Mouse (Mus musculus) intestine, embryonic 14.5 days (tissue): ENCODE data around the gene Cnnm2. TPM values are rescaled to one million over a fixed set of nuclear protein-coding genes. Genes with fewer than 3 reads are reported as not detected.

Experiments
- ATAC-seq: fragments of 200-750 bp; cut with Nextera tagmentation; replicated peaks from 2 replicates; pipeline ENCODE4 v1.8.0; 2017; ENCODE audit warnings: low read depth, moderate number of reproducible peaks, moderate TSS enrichment, moderate library complexity; ENCODE audit not compliant: low FRiP score, low TSS enrichment
- DNase-seq: peaks from one replicate; pipeline ENCODE4 v3.0.0-alpha.2; 2018; ENCODE audit warnings: low spot score
- H3K27ac ChIP-seq: fragments of 300-500 bp; sonication (generic); 2 replicates; pipeline ENCODE4 v1.5.1; 2014; ENCODE audit warnings: low read depth, mild to moderate bottlenecking, control low read depth
- H3K27me3 ChIP-seq: fragments of 300-500 bp; sonication (generic); replicated peaks from 2 replicates; pipeline ENCODE4 v1.6.1; 2014; ENCODE audit warnings: low read length, control low read depth; ENCODE audit not compliant: control insufficient read depth, insufficient read depth
- H3K36me3 ChIP-seq: fragments of 300-500 bp; sonication (generic); 2 replicates; pipeline ENCODE4 v1.6.1; 2014; ENCODE audit warnings: low read length, control low read depth; ENCODE audit not compliant: control insufficient read depth, insufficient read depth
- H3K4me1 ChIP-seq: fragments of 300-500 bp; sonication (generic); replicated peaks from 2 replicates; pipeline ENCODE4 v1.6.1; 2014; ENCODE audit warnings: low read length, control low read depth, mixed read lengths; ENCODE audit not compliant: control insufficient read depth, insufficient read depth
- H3K4me2 ChIP-seq: fragments of 300-500 bp; sonication (generic); 2 replicates; pipeline ENCODE4 v1.6.1; 2014; ENCODE audit warnings: low read length
- H3K4me3 ChIP-seq: fragments of 300-500 bp; sonication (generic); 2 replicates; pipeline ENCODE4 v1.5.1; 2014; ENCODE audit warnings: low read depth, low read length, control low read depth, mixed read lengths
- H3K9ac ChIP-seq: fragments of 300-500 bp; sonication (generic); 2 replicates; pipeline ENCODE4 v1.6.1; 2014; ENCODE audit warnings: mild to moderate bottlenecking, low read length
- H3K9me3 ChIP-seq: fragments of 300-500 bp; sonication (generic); 2 replicates; pipeline ENCODE4 v1.6.1; 2016; ENCODE audit warnings: low read length, control low read depth; ENCODE audit not compliant: control insufficient read depth
- WGBS: fragments of 180-500 bp; shearing (Covaris S2); extraction: QIAGEN DNeasy Blood & Tissue Kit; methylation state at CpG from one replicate; pipeline ENCODE4 v1.1.7; 2014; 5-methylcytosine and 5-hydroxymethylcytosine counted together
- polyA plus RNA-seq: library from polyadenylated mRNA; unstranded; fragments of >200 nt; fragmentation: Nextera tagmentation; extraction: Ambion mirVana; gene quantifications from 2 replicates; pipeline ENCODE4 v1.2.1, GENCODE M21; 2014

The Cnnm2 gene
- 1.9 and 2.2 TPM in 2 replicates for polyA plus RNA-seq

DNA sequence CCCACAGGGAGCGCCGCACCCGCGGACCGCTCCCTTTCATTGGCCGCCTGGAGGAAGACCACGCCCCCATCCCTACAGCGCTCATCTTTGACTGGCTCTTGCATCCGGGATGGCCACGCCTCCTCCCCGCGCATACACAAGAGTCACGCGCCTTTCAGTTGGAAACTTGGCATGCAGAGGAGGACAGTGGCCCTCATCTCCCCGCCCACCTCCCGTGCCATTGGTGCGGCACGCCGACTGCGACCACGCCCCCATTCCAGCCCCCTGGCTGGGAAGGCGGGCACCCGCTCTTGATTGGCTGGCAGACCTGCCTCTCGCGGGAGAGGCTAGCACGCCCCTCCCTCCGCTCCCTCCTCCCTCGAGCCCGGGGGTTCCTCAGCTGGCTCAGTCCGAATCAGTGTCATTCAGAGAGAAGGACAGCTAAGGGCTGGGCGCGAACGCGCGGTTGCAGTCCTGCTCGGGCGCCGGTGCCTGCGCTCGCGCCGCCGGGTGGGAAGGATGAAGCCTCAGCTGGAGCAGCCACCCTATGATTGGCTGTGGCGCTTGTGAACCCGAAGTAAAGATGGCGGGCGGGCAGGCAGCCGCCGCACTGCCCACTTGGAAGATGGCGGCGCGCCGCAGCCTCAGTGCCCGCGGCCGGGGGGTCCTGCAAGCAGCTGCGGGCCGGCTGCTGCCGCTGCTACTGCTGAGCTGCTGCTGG, at the start of gene Cnnm2:
Gene Cnnm2 (plus strand): TSS at position 350 of the 700 bp plus-strand sequence.
- H3K4me3 ChIP-seq = peak within 1 kb of the TSS; percentile 96
- DNase-seq (peak; percentile 99), ATAC-seq (peak; percentile 95)
- peak within 1 kb of the TSS; percentile 63 for H3K9ac ChIP-seq
- peaks cover 22% of the 10 kb centered on the region; the same call in 1 of the 2 replicates for H3K27me3 ChIP-seq
- WGBS = under 1% methylated on average over 59 of the region's 59 CpGs
- no peaks in the 10 kb centered on the region for H3K36me3 ChIP-seq
- H3K27ac ChIP-seq = peak within 1 kb of the TSS; percentile 33; the same call in 1 of the 2 replicates
- peaks cover 9% of the 10 kb centered on the region for H3K4me1 ChIP-seq
- peak within 1 kb of the TSS; percentile 86 for H3K4me2 ChIP-seq
- no peaks in the 10 kb centered on the region for H3K9me3 ChIP-seq

DNA sequence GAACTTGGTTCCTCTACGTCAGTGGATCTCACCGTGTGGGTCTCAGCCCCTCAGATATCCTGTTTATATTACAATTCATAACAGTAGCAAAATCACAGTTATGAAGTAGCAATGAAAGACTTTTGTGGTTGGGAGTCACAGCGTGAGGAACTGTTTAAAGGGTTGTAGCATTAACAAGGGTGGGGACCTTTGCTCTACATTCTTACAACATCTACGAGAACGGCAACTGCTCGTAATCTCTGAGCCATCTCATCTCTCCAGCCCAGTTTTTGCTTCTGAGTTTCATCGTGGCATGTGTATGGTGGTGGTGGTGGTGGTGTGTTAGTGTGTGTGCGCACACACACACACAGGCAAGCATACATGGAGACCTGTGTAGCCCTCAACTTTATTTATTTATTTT, 47.2 kb upstream of the Cnnm2 start:
- 80% methylated on average over 8 of the region's 8 CpGs for WGBS

DNA sequence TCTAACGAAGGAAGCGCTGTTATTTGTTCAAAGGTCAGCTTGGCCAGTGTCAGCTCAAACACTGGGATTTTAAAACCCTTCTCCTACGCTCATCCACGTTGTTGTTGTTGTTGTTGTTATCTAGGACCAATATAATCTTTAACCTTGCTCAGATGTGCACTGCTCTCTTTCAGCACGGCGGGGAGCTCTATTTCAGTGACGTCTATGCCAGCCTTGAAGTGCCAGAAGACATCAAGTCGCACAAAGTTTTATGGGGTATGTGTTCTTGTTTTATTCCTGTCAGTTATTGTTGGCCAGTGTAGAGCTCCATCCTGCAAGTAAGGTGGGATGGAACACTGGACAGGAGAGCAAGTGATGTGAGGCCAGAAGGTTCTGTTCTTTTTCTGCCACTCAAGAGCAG, 46.4 kb upstream of the Cnnm2 start:
- Histone ChIP-seq H3K9me3 (no peaks in the 10 kb centered on the region), H3K36me3 (peaks cover 6% of the 10 kb centered on the region; the same call in 1 of the 2 replicates), H3K4me2 (no peak overlapping the region), H3K27ac (no peak overlapping the region), H3K27me3 (no peaks in the 10 kb centered on the region), H3K9ac (no peak overlapping the region), H3K4me1 (no peaks in the 10 kb centered on the region), H3K4me3 (no peak overlapping the region)
- 92% methylated on average over 8 of the region's 8 CpGs for WGBS
- ATAC-seq = no peak
- no peak for DNase-seq

More for the DNA sequence above, 47.2 kb upstream of the Cnnm2 start:
- Histone ChIP-seq H3K4me1 (no peaks in the 10 kb centered on the region), H3K27me3 (no peaks in the 10 kb centered on the region), H3K27ac (no peak overlapping the region), H3K4me3 (no peak overlapping the region), H3K9me3 (no peaks in the 10 kb centered on the region), H3K4me2 (no peak overlapping the region), H3K36me3 (0 out of 2 replicates have a peak, but pooled peaks cover 2% of the 10 kb centered on the region), H3K9ac (no peak overlapping the region)
- no peak for DNase-seq
- ATAC-seq = no peak

GRCm38 (mm10) chr19:46718150-46718549, 43.2 kb upstream of the Cnnm2 start:
- DNase-seq (no peak), ATAC-seq (no peak)
- Histone ChIP-seq H3K9ac (no peak overlapping the region), H3K4me3 (no peak overlapping the region), H3K36me3 (peaks cover 17% of the 10 kb centered on the region; the same call in 1 of the 2 replicates), H3K27ac (no peak overlapping the region), H3K27me3 (no peaks in the 10 kb centered on the region), H3K4me2 (no peak overlapping the region), H3K4me1 (no peaks in the 10 kb centered on the region), H3K9me3 (no peaks in the 10 kb centered on the region)
- WGBS = 88% methylated on average over 4 of the region's 4 CpGs

GRCm38 (mm10) chr19:46724411-46724810, 37.0 kb upstream of the Cnnm2 start:
- Histone ChIP-seq H3K27me3 (no peaks in the 10 kb centered on the region), H3K9ac (no peak overlapping the region), H3K4me1 (no peaks in the 10 kb centered on the region), H3K4me3 (no peak overlapping the region), H3K4me2 (no peak overlapping the region), H3K27ac (no peak overlapping the region), H3K36me3 (peaks cover 19% of the 10 kb centered on the region; the same call in 1 of the 2 replicates), H3K9me3 (no peaks in the 10 kb centered on the region)
- ATAC-seq = no peak
- whole genome bisulfite sequencing = 78% methylated on average over 11 of the region's 11 CpGs
- DNase-seq = no peak

DNA sequence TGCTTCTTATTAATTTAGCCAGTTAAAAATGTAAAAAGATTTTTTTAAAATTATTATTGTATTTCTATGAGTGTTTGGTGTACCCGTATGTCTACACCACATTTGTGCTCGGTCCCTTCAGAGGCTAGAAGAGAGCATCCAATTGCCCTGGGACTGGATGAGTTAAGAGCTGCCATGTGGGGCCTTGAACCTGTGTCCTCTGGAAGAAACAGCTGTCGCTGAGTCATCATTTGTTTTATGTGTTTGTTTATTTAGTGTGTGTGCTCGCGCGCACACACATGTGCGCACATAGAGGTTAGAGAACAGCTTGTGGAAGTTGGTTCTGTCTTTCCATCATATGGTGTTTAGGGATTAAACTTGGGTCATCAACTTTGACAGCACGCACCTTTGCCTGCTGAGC, 35.3 kb upstream of the Cnnm2 start:
- H3K9me3 ChIP-seq = no peaks in the 10 kb centered on the region
- H3K4me1 ChIP-seq = no peaks in the 10 kb centered on the region
- H3K36me3 ChIP-seq = peaks cover 12% of the 10 kb centered on the region; the same call in 1 of the 2 replicates
- no peaks in the 10 kb centered on the region for H3K27me3 ChIP-seq
- DNase-seq (no peak), ATAC-seq (no peak)
- H3K4me2 ChIP-seq = no peak overlapping the region
- H3K9ac ChIP-seq = no peak overlapping the region
- WGBS = 93% methylated on average over 8 of the region's 8 CpGs
- no peak overlapping the region for H3K4me3 ChIP-seq
- H3K27ac ChIP-seq = no peak overlapping the region

DNA sequence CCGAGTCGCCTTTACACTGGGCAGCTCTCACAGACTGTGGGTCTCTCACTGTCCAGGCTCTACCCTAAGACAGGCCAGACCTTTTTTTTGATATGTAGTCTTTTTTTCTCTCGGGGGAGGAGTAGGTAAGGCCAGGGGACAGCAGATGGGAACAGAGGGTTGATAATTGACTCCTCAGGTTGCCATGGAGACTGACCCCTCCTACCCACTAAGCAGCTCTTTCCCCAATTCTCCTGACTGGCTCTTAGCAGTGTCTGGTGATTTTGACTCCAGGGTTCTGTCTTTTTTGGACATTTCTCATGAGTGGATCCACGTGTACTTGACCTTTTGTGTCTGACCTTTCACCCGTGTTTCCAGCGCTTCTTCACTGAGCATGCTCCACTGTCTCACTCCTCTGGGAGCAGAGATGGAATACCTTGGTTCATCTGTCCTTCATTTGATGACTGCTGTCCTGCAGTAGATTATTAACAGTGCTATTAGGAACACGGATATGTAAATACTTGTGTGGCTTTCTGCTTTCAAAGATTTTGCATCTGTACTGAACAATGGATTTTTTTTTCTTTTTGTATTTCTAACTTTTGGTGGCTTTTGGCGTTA, 34.2 kb upstream of the Cnnm2 start:
- 49% methylated on average over 8 of the region's 8 CpGs for WGBS

GRCm38 (mm10) chr19:46727945-46728540, 33.4 kb upstream of the Cnnm2 start:
- Histone ChIP-seq H3K27ac (no peak overlapping the region), H3K4me2 (no peak overlapping the region), H3K4me3 (no peak overlapping the region), H3K9ac (no peak overlapping the region), H3K27me3 (no peaks in the 10 kb centered on the region), H3K36me3 (0 out of 2 replicates have a peak, but pooled peaks cover 4% of the 10 kb centered on the region), H3K9me3 (no peaks in the 10 kb centered on the region), H3K4me1 (no peaks in the 10 kb centered on the region)
- WGBS = 40% methylated on average over 11 of the region's 11 CpGs
- ATAC-seq (no peak), DNase-seq (no peak)

More for the DNA sequence above, 34.2 kb upstream of the Cnnm2 start:
- DNase-seq = no peak
- H3K4me3 ChIP-seq = no peak overlapping the region
- no peak overlapping the region for H3K9ac ChIP-seq
- H3K4me2 ChIP-seq = no peak overlapping the region
- no peak overlapping the region for H3K27ac ChIP-seq
- 0 out of 2 replicates have a peak, but pooled peaks cover 4% of the 10 kb centered on the region for H3K36me3 ChIP-seq
- H3K9me3 ChIP-seq = no peaks in the 10 kb centered on the region
- no peaks in the 10 kb centered on the region for H3K4me1 ChIP-seq
- no peaks in the 10 kb centered on the region for H3K27me3 ChIP-seq
- ATAC-seq = no peak
